Mouse (Mus musculus) heart, embryonic 10.5 days (tissue): ENCODE data around the gene Celf2. TPM values are rescaled to one million over a fixed set of nuclear protein-coding genes. Genes with fewer than 3 reads are reported as not detected.

Source experiments
- DNase-seq: peaks from one replicate; pipeline ENCODE4 v3.0.0-alpha.2; 2017; ENCODE audit warnings: low spot score
- H3K27ac ChIP-seq: fragments of 300-500 bp; sonication (generic); 2 replicates; pipeline ENCODE4 v1.5.1; 2016; ENCODE audit warnings: mild to moderate bottlenecking
- H3K27me3 ChIP-seq: fragments of 300-500 bp; sonication (generic); 2 replicates; pipeline ENCODE4 v1.6.1; 2016; ENCODE audit warnings: mild to moderate bottlenecking; ENCODE audit not compliant: poor library complexity, insufficient read depth, severe bottlenecking
- H3K36me3 ChIP-seq: fragments of 300-500 bp; sonication (generic); 2 replicates; pipeline ENCODE4 v1.6.1; 2016; ENCODE audit warnings: mild to moderate bottlenecking, moderate library complexity
- H3K4me1 ChIP-seq: fragments of 300-500 bp; sonication (generic); 2 replicates; pipeline ENCODE4 v1.6.1; 2016; ENCODE audit warnings: mild to moderate bottlenecking
- H3K4me3 ChIP-seq: fragments of 300-500 bp; sonication (generic); 2 replicates; pipeline ENCODE4 v1.5.1; 2016; ENCODE audit warnings: mild to moderate bottlenecking, moderate library complexity
- H3K9me3 ChIP-seq: fragments of 300-500 bp; sonication (generic); 2 replicates; pipeline ENCODE4 v1.6.1; 2016; ENCODE audit warnings: mild to moderate bottlenecking, moderate library complexity
- WGBS: fragments of 180-500 bp; shearing (Covaris S2); methylation state at CpG from one replicate; pipeline ENCODE4 v1.1.7; 2016; 5-methylcytosine and 5-hydroxymethylcytosine counted together
- polyA plus RNA-seq: library from polyadenylated mRNA; unstranded; fragments of >200 nt; fragmentation: Nextera tagmentation; extraction: Ambion mirVana; gene quantifications from 2 replicates; pipeline ENCODE4 v1.2.1, GENCODE M21; 2016

Gene Celf2
- polyA plus RNA-seq, 1 experiment from 2014 or later: 38.2 TPM

- Histone ChIP-seq H3K4me1 (no peaks in the 10 kb centered on the region), H3K27me3 (no peaks in the 10 kb centered on the region), H3K27ac (no peak overlapping the region), H3K4me3 (no peak overlapping the region), H3K36me3 (no peaks in the 10 kb centered on the region), H3K9me3 (no peaks in the 10 kb centered on the region)
- DNase-seq: no peak
- WGBS: 64% methylated on average over 3 of the region's 3 CpGs
Observed at GRCm38 (mm10) chr2:6642222-6642850, 867.0 kb downstream of the Celf2 start.

- H3K27ac ChIP-seq: no peak overlapping the region
- no peaks in the 10 kb centered on the region for H3K27me3 ChIP-seq
- H3K9me3 ChIP-seq: no peaks in the 10 kb centered on the region
- H3K4me3 ChIP-seq: no peak overlapping the region
- H3K36me3 ChIP-seq: no peaks in the 10 kb centered on the region
- WGBS: 81% methylated on average over 6 of the region's 6 CpGs
- no peak for DNase-seq
- H3K4me1 ChIP-seq: no peaks in the 10 kb centered on the region
Observed at GRCm38 (mm10) chr2:6639370-6639769, 870.0 kb downstream of the Celf2 start.

DNA sequence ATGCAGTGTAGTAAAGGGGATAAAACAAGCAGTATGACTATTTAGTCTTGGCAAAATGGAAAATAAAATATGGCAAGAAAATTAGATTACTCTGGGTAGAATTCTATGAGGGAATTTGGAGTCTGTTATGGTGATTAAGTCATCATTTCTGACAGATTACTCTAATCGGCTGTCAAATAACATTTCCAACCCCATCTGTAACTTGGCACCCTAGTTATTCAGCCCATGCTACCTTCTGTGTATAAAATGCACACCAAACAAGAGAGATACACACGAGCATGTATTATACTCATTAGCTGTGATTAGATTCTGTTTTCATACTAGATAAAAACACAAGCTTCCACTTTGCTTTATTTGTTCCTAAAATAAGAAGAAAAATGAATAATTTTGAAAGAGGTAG is 872.2 kb downstream of the Celf2 start:
- no peaks in the 10 kb centered on the region for H3K36me3 ChIP-seq
- DNase-seq: no peak
- 78% methylated on average over 2 of the region's 2 CpGs for WGBS
- no peaks in the 10 kb centered on the region for H3K9me3 ChIP-seq
- no peaks in the 10 kb centered on the region for H3K27me3 ChIP-seq
- H3K4me1 ChIP-seq: no peaks in the 10 kb centered on the region
- H3K4me3 ChIP-seq: no peak overlapping the region
- H3K27ac ChIP-seq: no peak overlapping the region

DNA sequence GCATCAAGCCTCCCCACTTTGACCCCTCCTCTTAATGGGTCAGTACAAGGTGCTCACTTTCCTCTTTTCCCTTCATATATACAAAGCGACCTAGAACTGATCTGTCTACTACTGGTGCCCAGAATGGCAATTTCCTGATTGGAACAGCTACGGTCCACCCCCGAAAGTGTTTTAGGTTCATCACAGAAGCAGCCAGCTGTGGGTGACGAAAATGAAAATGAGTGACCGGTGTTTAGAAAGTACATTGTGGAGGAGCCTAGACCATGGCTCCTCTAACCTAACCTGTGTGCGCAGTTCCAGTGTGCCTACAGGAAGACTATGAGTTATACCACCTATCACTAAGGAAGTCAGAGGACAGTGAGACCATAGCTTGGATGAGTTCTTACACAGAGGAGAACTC is 874.5 kb downstream of the Celf2 start:
- H3K27ac ChIP-seq: no peak overlapping the region
- H3K4me3 ChIP-seq: no peak overlapping the region
- no peaks in the 10 kb centered on the region for H3K27me3 ChIP-seq
- no peaks in the 10 kb centered on the region for H3K4me1 ChIP-seq
- 91% methylated on average over 6 of the region's 6 CpGs for WGBS
- H3K9me3 ChIP-seq: no peaks in the 10 kb centered on the region
- no peaks in the 10 kb centered on the region for H3K36me3 ChIP-seq
- no peak for DNase-seq

GRCm38 (mm10) chr2:6633115-6633514 is 876.2 kb downstream of the Celf2 start:
- no peaks in the 10 kb centered on the region for H3K4me1 ChIP-seq
- DNase-seq: no peak
- no peak overlapping the region for H3K4me3 ChIP-seq
- H3K36me3 ChIP-seq: no peaks in the 10 kb centered on the region
- no peaks in the 10 kb centered on the region for H3K27me3 ChIP-seq
- 81% methylated on average over 1 of the region's 1 CpGs for WGBS
- no peak overlapping the region for H3K27ac ChIP-seq
- H3K9me3 ChIP-seq: no peaks in the 10 kb centered on the region

DNA sequence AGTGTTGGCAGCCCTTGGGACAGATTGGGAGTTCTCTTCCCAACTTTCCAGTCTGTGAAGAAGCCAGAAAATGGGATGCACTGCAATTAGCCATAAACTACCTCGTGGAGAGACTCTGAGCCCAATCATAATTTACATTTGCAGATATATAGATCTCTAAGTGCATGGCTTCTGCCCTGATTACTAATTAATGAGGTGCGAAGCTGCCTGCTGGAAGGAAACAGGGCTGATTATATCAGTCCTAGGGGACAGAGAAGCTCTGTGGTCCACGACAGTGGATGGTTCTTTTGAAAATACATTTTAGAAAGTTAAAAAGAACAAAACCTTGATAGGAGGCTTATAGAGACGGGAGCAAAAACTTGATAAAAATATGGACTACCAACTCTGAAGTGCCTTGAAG is 885.6 kb downstream of the Celf2 start:
- WGBS: 61% methylated on average over 4 of the region's 4 CpGs

GRCm38 (mm10) chr2:6622082-6622481 is 887.3 kb downstream of the Celf2 start:
- 77% methylated on average over 5 of the region's 5 CpGs for WGBS
- H3K4me1 ChIP-seq: no peaks in the 10 kb centered on the region
- H3K27me3 ChIP-seq: no peaks in the 10 kb centered on the region
- H3K27ac ChIP-seq: no peak overlapping the region
- H3K36me3 ChIP-seq: no peaks in the 10 kb centered on the region; the same call in 1 of the 2 replicates
- no peak for DNase-seq
- no peak overlapping the region for H3K4me3 ChIP-seq
- no peaks in the 10 kb centered on the region for H3K9me3 ChIP-seq

More for the DNA sequence above, 885.6 kb downstream of the Celf2 start:
- H3K36me3 ChIP-seq: no peaks in the 10 kb centered on the region; the same call in 1 of the 2 replicates
- no peaks in the 10 kb centered on the region for H3K27me3 ChIP-seq
- no peak overlapping the region for H3K4me3 ChIP-seq
- H3K4me1 ChIP-seq: no peaks in the 10 kb centered on the region
- H3K27ac ChIP-seq: no peak overlapping the region
- no peak for DNase-seq
- no peaks in the 10 kb centered on the region for H3K9me3 ChIP-seq

- 82% methylated on average over 3 of the region's 3 CpGs for whole genome bisulfite sequencing
- DNase-seq: no peak
- H3K27me3 ChIP-seq: no peaks in the 10 kb centered on the region
Observed at GRCm38 (mm10) chr2:6618856-6619255, 890.5 kb downstream of the Celf2 start.

GRCm38 (mm10) chr2:6618450-6618849 is 890.9 kb downstream of the Celf2 start:
- no peaks in the 10 kb centered on the region for H3K9me3 ChIP-seq
- no peaks in the 10 kb centered on the region for H3K27me3 ChIP-seq
- WGBS: 75% methylated on average over 1 of the region's 1 CpGs
- no peak overlapping the region for H3K27ac ChIP-seq
- no peak overlapping the region for H3K4me3 ChIP-seq
- H3K4me1 ChIP-seq: no peaks in the 10 kb centered on the region
- DNase-seq: no peak
- no peaks in the 10 kb centered on the region; the same call in 1 of the 2 replicates for H3K36me3 ChIP-seq

More at GRCm38 (mm10) chr2:6618856-6619255, 890.5 kb downstream of the Celf2 start:
- H3K4me3 ChIP-seq: no peak overlapping the region
- no peak overlapping the region for H3K27ac ChIP-seq
- no peaks in the 10 kb centered on the region; the same call in 1 of the 2 replicates for H3K36me3 ChIP-seq
- H3K4me1 ChIP-seq: no peaks in the 10 kb centered on the region
- no peaks in the 10 kb centered on the region for H3K9me3 ChIP-seq

- H3K4me1 ChIP-seq: no peaks in the 10 kb centered on the region
Observed at GRCm38 (mm10) chr2:6604347-6604746, 905.0 kb downstream of the Celf2 start.

GRCm38 (mm10) chr2:6603880-6604279 is 905.5 kb downstream of the Celf2 start:
- Histone ChIP-seq H3K36me3 (0 out of 2 replicates have a peak, but pooled peaks cover 3% of the 10 kb centered on the region), H3K4me3 (no peak overlapping the region), H3K9me3 (no peaks in the 10 kb centered on the region), H3K27me3 (no peaks in the 10 kb centered on the region), H3K27ac (no peak overlapping the region), H3K4me1 (no peaks in the 10 kb centered on the region)
- DNase-seq: no peak
- WGBS: 65% methylated on average over 6 of the region's 6 CpGs

More at GRCm38 (mm10) chr2:6604347-6604746, 905.0 kb downstream of the Celf2 start:
- H3K27ac ChIP-seq: no peak overlapping the region
- no peak for DNase-seq
- no peaks in the 10 kb centered on the region for H3K27me3 ChIP-seq
- 80% methylated on average over 2 of the region's 2 CpGs for WGBS
- H3K36me3 ChIP-seq: 0 out of 2 replicates have a peak, but pooled peaks cover 3% of the 10 kb centered on the region
- no peak overlapping the region for H3K4me3 ChIP-seq
- no peaks in the 10 kb centered on the region for H3K9me3 ChIP-seq

GRCm38 (mm10) chr2:6602163-6602562 is 907.2 kb downstream of the Celf2 start:
- Histone ChIP-seq H3K27me3 (no peaks in the 10 kb centered on the region), H3K36me3 (0 out of 2 replicates have a peak, but pooled peaks cover 3% of the 10 kb centered on the region), H3K4me1 (no peaks in the 10 kb centered on the region), H3K27ac (no peak overlapping the region), H3K9me3 (no peaks in the 10 kb centered on the region), H3K4me3 (no peak overlapping the region)
- no peak for DNase-seq
- WGBS: 86% methylated on average over 4 of the region's 4 CpGs

DNA sequence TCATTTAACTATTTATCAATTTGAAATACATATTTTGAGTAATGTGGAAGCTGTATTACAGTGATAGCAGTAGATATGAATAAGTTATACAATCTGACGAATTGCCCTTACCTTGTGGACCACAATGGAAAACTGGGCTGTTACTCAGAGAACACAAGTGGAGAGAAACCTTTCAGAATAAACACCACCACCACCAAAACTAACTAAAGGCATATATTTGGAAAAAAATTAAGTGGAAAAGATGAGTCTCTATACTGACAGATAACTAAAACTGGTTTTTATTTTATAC is 910.5 kb downstream of the Celf2 start:
- DNase-seq: no peak
- WGBS: 88% methylated on average over 1 of the region's 1 CpGs

More for the DNA sequence above, 910.5 kb downstream of the Celf2 start:
- Histone ChIP-seq H3K27me3 (no peaks in the 10 kb centered on the region), H3K4me1 (no peaks in the 10 kb centered on the region), H3K36me3 (0 out of 2 replicates have a peak, but pooled peaks cover 3% of the 10 kb centered on the region), H3K27ac (no peak overlapping the region), H3K4me3 (no peak overlapping the region), H3K9me3 (no peaks in the 10 kb centered on the region)
